Mouse (Mus musculus) kidney, adult 9 months (tissue): ENCODE results near the gene Gm4737.
"Not testable (repeated sequence)": the region's sequence is repeated elsewhere in the genome, so short reads cannot be mapped to it uniquely, and the experiment has no call there.

ENCODE experiments used
- DNase-seq: peaks from one replicate; pipeline ENCODE4 v3.0.0; 2022

Gm4737 gene

DNA sequence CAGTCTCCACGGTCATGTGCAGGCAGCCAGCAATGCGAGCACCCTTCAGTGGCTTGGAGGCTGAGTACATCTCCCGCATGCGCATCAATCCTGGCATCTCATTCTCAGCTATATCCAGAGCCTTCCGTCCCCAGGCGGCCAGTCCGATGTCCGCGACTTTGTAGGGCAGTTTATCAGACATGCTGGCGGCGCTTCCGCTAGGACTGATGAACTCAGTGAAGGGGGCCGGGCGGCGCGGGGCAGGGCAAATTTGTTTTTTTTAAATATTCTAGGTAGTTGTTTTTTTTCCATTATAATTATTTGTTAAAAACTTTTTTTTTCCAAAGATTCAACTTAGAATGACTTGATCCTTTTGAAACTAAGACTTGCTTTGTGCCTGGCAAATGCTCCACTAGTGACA, at the start of gene Gm4737:
TSS of gene Gm4737 (minus strand) at position 246 of the 400 bp plus-strand sequence.
- DNase-seq, result not testable (repeated sequence)

- DNase-seq, result no peak
Observed at GRCm38 (mm10) chr16:46195792-46196191, 40.9 kb upstream of the Gm4737 start.

- no peak for DNase-seq
Observed at GRCm38 (mm10) chr16:46183096-46183495, 28.2 kb upstream of the Gm4737 start.

GRCm38 (mm10) chr16:46178121-46178801, 23.4 kb upstream of the Gm4737 start:
- no peak for DNase-seq

DNA sequence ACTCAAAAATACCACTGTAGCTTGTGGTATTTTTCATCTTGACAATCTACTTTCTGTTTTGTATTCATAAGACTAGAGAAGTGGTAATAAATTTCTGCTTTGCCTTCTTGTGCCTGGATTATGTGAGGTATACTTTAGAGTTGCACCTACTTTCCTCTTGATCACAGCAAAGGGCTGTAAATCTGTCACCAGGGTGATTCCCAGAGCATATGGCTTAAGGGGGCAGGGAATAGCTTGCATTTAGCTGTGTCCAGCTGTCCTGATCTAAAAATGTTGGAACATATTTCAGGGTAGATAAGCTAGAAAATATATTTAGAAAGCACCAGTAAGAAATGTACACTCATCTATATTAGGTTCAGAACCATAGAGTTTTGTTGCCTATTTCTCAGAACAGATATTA, 18.2 kb upstream of the Gm4737 start:
- no peak for DNase-seq

- DNase-seq, result no peak
Observed at GRCm38 (mm10) chr16:46166971-46167370, 12.1 kb upstream of the Gm4737 start.

- no peak for DNase-seq
Observed at GRCm38 (mm10) chr16:46165305-46165704, 10.4 kb upstream of the Gm4737 start.

DNA sequence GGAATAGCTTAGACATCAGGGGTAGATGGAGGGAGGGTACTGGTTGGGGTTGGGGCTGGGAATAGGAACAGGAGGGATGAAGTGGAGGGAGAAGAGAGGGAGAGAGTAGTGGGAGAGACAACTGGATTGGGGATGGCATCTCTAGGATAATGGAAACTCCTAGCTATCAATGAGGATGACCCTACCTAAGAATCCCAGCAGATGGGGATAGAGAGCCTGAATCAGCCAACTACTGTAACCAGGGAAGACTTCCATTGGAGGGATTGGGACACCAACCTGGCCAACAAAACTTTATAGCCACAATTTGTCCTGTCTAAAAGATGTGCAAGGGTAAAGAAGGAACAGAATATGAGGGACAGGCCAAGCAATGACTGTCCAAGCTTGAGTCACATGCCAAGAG, 3.7 kb downstream of the Gm4737 start:
- DNase-seq, result peak; percentile 13

- no peak for DNase-seq
Observed at GRCm38 (mm10) chr16:46148661-46149341, 6.1 kb downstream of the Gm4737 start.

DNA sequence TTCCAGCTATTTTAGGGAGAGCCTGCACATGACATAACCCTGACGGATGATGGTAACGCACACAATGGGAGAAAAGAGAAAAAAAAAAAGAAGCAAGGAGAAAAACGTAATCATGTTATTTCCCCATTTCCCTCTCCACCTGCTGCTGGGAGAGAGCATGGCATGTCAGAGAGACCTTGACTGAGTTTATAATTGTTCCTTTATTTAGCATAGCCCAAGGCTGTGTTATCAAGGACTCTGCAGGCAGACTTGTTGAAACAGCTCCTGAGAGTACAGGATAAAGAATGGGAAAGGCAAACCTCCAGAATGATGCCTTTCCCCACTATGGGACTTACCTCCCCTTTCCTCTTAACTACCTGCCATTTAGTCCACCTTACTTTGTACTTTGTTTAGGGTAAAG, 7.9 kb downstream of the Gm4737 start:
- DNase-seq, result no peak

DNA sequence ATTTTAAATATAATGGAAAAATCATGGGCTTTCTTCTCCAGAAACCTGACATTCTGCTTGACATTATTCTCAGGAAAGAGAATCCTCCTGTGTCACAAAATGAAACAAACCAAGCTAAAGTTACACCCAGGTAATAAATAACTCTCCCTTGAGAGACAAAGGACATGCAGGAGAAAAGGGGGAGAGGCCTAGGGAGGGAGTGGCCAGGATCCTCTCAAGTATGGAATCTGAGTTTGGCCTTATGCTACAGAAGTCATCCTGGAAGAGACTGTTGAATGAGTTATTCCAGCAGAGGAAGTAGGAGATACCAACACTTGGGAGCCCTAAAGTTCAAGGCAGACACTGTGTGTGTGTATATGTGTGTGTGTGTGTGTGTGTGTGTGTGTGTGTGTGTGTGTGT, 32.6 kb downstream of the Gm4737 start:
- no peak for DNase-seq

DNA sequence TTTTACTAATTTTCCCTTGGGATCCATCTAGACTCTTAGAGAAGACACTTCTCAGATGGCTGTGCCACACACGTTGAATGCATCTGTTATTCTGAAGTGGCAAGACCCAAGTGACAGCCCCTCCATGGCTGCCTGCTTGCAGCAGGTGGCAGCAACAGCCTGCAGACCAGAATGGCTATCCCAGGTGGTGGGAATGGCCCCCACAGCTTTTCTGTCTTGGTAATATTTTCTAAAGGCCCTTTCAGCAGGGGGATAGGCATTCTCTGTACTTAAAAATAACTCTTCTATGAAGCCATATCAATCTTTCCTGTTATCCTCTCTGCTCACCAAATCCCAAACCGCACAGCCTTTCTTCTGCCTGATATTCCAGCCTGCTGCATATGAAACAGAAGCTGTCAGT, 33.5 kb downstream of the Gm4737 start:
- DNase-seq, result no peak

GRCm38 (mm10) chr16:46120607-46121006, 34.3 kb downstream of the Gm4737 start:
- no peak for DNase-seq

DNA sequence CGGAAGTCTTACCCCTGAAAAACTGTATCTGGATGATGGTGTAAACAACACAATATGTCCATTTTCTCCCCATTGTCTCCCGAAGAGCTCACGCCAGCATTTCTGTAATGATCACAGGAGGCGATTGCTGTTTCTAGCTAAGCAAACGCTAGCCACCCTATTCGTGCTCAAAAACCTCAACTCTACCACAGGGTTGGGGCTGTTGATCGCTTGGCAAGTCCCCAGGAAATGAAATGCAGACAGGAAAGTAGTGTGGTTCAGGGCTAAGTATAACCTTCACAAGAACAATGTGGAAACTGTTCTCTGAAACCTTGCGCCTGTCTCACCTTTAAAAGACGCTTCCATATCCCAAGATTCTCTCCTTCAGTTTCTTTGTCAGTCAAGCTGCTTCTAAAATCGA, 34.9 kb downstream of the Gm4737 start, which contains the start of gene Cd96:
TSS of gene Cd96 (minus strand) at position 232 of the 400 bp plus-strand sequence.
- DNase-seq, result no peak

DNA sequence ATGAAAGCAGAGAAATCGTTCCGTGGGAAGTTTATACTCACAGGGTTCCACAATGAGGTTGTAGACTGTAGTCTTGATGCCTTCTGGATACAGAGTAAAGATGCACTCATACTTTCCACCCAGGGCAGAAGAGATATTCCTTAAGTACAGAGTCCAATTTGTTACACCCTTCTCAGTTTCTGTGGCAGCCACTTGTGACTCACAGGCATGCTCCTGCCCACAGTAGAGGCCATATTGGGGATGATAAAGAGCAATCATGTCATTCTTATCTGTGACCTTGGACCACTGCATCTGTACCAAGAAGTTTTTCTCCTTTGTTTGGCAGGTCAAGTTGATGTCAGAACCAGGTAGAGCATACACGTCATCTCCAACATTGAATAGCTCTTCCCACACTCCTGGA, 37.2 kb downstream of the Gm4737 start:
- DNase-seq, result no peak

GRCm38 (mm10) chr16:46114727-46115126, 40.1 kb downstream of the Gm4737 start:
- no peak for DNase-seq

DNA sequence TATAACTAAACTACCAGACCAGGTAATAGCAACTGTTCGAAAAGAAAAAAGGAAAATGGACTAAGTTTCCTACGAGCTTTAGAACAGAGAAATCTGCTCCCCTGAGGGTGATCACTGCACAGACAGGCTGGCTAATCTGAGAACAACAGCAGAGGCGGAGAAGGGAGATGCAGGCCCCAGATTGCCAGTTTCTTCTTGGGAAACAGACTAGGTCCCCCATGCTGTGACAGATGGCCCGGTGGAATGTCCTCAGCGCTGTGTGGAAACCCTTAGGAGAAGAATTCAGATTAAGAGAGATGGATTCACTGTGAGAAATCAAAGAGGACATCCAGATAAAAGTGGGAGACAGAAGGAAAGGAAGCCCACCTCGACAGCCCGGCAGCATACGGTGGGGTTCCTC, 45.3 kb downstream of the Gm4737 start:
- no peak for DNase-seq

- DNase-seq, result no peak
Observed at GRCm38 (mm10) chr16:46107431-46107830, 47.4 kb downstream of the Gm4737 start.

DNA sequence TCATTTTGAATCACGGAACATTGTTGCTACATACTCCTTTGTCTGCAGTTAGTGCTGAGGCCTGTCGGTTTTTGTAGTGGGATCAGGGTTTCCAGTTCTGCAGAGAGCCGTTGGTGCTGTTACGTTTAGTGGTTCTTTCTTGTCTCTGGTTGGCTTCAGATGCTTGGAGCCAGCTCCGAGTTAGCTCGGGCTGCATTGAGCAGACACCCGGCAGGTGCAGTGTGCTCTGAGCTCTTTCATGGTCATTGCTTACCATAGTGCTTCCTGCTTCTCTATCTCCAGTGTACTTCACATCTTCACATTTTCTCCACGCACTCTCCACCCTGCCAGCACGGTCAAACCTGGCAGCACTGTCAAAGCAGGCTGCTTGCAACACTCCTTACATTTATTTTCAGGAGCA, 50.4 kb downstream of the Gm4737 start:
- DNase-seq, result no peak
